Mouse (Mus musculus) testis, adult 2 months (tissue): ENCODE measurements around the gene Foxo3.

ENCODE experiments used
- CTCF ChIP-seq: fragments of 200-500 bp; IDR thresholded peaks from 2 replicates; pipeline ENCODE4 v1.5.1; 2012; ENCODE audit warnings: low read depth, mild to moderate bottlenecking, inconsistent platforms, low read length, moderate library complexity; ENCODE audit not compliant: control insufficient read depth, insufficient read depth, insufficient replicate concordance
- POLR2A ChIP-seq: fragments of 200-500 bp; IDR thresholded peaks from 2 replicates; pipeline ENCODE4 v1.6.1; 2012; ENCODE audit warnings: low read depth, mild to moderate bottlenecking, inconsistent platforms, low read length, moderate library complexity; ENCODE audit not compliant: control insufficient read depth

- TF ChIP-seq CTCF = no peak
- TF ChIP-seq POLR2A = no peak
These were observed 34.1 kb downstream of the Foxo3 start for GRCm38 (mm10) chr10:42242484-42242883.
